Mouse (Mus musculus): ENCODE results near the gene Npc1l1.
A peak's percentile ranks its signal among the peaks of the same experiment; 100 is the strongest.
"Not testable (repeated sequence)": the region's sequence is repeated elsewhere in the genome, so short reads cannot be mapped to it uniquely, and the experiment has no call there.

Gene Npc1l1

DNA sequence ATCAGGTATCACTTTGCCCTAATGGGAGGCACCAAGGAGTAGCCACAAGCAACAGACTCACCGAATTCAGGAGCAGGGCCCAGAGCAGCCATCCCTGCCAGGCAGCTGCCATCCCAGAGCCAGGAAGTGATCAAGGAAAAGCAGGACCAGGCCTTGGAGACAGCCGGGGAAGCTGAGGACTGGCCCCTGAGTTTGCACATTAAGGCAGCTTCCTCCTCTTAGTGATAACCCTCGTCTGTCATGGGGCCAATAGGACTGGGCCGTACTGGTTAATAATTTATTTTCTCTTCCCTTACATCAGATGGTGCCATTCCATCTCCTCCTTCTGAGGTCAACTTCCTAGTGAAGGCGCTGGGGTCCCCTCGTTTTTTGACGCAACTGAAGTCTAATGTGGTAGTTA lies at the start of gene Npc1l1:
Npc1l1 (minus strand) TSS at position 132 of the 400 bp plus-strand sequence.
- no peak for DNase-seq (ENCODE audit: low spot score in 2 of 2)

DNA sequence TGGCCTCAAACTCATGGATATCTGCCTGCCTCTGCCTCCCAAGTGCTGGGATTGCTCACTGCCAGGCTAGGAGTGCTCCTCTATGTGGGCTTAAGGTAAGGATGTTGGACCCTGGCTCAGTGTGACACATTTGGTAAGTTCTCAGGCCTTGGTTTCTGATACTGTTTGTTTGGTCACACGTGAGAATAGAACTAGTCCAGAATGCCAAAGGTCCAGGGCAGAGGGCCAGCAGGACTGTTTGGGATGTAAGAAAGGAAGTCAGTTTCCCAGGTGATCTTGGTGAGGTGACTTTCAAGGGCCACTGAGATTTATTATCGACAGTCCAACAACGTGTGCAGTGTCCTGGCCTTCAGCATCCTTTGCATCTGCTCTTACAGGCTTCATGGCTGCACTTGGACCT lies 46.5 kb upstream of the Npc1l1 start:
- no peak for DNase-seq (ENCODE audit: low spot score in 2 of 2)

- DNase-seq (ENCODE audit: low spot score in 2 of 2): no peak
Observed at GRCm38 (mm10) chr11:6275094-6275484, 45.1 kb upstream of the Npc1l1 start.

DNA sequence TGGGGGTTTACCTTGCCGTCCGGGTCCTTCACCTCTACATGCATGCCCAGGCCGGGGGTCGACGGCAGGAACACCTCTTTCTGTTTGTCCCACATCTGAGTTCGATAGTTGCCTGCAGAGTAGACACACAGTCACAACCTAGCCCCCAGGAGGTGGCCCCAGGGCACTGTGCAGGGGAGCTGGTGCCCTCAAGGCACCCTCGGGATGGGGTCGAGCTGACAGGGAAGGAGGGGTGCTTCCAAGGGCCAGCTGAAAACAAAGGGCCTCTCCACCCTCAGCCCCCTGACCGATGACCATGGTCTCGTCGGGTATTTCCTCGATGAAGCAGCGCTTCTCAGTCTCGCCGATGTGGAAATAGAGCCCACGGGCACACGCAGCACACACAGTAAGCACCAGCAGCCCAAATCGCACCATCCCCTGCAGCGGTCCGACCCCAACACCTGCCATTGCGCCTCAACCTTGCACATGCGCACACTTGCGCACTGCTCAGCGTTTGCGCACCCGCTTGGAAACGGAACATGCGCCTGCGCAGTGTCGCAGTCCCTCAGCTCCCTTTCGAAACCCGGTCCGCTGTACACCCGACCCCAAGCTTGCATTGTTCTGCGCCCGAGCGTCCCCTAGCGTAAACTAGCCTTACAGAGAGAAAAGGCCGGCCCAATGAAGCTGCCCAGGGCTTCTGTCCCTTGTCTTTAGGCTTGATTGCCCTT lies 44.6 kb upstream of the Npc1l1 start, which contains the start of gene Tmed4:
Tmed4 (minus strand) TSS at position 484 of the 707 bp plus-strand sequence.
- peak; percentile 96 to 99 for DNase-seq (ENCODE audit: low spot score in 2 of 2)

DNA sequence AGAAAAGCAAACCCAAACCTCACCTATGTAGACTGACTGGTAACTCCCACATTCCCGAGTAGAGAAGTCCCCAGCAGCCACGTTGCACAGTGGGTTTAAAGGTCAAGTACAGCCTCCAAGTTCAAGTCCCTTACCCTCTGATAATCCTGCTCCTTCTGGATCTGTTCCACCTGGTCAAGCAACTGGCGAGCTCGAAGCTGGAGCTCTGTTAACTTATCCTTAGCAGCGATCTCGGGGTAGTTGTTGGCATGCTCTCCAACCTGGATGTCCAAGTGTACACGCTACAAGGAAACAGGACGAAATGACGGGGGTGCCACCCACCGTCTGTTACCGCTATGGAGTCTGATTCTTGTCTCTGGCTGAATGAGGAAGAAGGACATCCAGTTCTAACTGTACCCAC lies 43.7 kb upstream of the Npc1l1 start:
- no peak for DNase-seq (ENCODE audit: low spot score in 2 of 2)

DNA sequence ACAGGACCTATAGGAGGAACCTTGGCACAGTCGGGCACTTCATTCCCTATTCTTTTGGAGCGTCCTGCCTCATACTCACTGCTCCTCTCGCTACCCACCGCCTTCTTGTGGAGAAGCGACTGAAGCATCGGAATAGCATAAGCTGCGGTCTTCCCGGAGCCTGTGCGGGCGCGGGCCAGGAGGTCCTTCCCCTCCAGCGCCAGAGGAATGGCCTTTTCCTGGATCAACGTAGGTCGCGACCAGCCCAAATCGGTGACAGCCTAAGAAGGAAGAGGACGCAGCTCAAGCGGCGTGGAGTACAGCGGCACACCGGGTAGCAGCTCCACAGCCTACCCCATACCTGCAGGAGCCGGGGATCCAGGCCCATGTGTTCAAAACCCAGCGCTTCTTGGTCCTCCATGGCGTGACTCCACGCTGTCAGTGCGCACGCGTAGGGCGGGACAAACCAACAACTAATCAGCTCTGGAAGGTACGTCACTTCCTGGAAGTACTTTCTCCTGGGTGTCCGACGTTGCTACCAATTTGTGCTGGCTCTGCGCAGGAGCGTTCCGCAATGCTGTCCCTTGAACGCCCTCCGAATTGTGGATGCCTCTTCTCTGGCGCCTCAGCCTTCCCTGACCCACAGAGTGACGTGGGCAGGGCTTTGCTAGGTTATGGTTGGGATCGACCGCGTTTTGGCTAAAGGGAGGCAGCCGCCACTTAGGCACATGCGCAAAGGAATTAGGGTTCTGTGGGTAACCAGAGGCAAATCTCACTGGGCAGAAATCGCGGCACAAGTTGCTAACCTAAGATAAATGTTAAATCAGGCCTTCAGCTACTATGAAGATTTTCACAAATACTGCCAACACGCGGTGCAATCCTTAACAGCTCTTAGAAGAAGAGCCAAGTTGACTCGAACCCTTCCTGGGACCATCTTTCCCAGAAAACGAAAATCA lies 37.6 kb upstream of the Npc1l1 start, which contains the start of gene Ddx56:
Ddx56 (minus strand) TSS at position 453 of the 935 bp plus-strand sequence.
- peak; percentile 80 to 94 for DNase-seq (ENCODE audit: low spot score in 2 of 2)

DNA sequence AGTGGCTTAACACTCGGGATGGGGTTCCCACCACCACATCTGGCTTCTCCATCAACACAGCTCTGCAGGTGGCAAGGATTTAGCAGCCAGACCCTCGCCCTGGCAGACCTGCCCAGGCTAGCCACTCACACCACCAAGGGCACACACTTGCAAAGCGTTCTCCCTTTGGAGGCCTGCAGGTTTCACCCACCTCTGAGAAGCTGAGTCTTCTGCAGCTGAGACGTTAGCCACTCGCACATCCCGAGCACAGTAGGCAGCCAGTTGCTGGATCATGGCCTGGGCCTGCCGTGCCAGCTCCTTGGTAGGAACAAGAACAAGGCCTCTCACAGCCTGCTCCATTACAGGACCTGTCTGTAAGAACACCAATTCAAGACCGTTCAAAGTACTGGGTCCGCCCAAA lies 36.7 kb upstream of the Npc1l1 start:
- DNase-seq (ENCODE audit: low spot score in 2 of 2): no peak

DNA sequence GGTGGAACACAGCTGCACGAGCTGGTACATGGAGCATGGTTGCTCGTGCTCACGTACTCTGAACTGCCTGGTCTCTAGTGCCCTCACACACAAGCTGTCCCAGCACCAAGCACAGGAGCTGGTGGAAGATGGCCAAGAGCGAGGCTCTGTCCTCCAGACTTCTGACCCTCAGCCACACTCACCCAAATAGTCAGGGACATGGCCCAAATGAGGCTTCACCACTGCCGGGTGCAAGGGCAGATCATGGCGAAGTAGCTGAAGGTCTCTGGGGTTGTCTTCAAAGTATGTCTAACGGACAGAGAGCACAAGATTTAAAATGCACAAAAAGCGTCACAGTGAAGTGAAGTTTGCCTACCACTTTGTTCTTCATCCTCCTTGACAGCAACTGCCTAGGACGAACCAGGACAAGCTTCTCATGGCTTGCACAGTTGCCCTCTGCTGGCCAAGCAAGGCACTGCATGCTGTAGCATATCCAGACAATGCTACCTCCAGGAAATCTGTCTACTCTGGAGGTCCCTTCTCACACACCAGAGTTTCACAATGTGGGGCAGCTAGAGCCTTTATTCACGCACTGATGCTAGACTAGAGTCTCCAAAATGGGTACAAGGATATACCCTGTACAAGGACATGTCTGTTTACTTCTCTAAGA lies 31.6 kb upstream of the Npc1l1 start:
- peak; percentile 73 to 84 for DNase-seq (ENCODE audit: low spot score in 2 of 2)

- DNase-seq (ENCODE audit: low spot score in 2 of 2): no peak
Observed at GRCm38 (mm10) chr11:6259413-6259812, 29.5 kb upstream of the Npc1l1 start.

GRCm38 (mm10) chr11:6256490-6257072 lies 26.6 kb upstream of the Npc1l1 start:
- no peak for DNase-seq (ENCODE audit: low spot score in 2 of 2)

DNA sequence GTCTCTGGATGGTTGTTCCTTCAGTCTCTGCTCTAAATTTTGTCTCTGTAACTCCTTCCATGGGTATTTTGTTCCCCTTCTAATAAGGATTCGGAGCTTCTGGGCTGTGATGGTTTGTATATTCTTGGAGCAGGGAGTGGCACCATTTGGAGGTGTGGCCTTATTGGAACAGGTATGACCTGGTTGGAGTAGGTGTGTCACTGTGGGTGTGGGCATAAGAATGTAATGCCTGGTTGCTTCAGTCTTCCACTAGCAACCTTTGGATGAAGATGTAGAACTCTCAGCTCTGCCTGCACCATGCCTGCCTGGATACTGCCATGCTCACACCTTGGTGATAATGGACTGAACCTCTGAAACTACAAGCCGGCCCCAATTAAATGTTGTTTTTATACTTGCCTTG lies 24.7 kb upstream of the Npc1l1 start:
- not testable (repeated sequence) for DNase-seq (ENCODE audit: low spot score in 2 of 2)

DNA sequence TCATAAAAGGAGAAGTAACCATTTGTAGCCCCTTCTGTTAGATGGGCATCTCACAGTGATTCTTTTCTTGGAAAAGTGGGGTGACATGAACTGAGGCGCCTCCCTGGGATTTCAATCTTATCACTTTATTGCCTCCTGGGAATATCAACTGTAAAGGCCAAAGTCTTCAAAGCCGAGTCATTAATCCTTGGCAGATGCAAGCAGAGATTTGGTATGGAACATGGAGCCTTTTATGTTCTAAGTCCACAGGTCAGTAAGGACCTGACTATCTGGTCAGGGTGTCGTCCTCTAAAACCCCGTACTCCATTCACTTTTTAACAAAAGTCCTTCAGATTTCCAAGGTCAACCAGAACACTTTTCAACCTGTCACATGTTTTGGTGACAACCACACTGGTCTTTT lies 22.9 kb upstream of the Npc1l1 start:
- no peak for DNase-seq (ENCODE audit: low spot score in 2 of 2)

- DNase-seq (ENCODE audit: low spot score in 2 of 2): no peak
Observed at GRCm38 (mm10) chr11:6252248-6252647, 22.3 kb upstream of the Npc1l1 start.

GRCm38 (mm10) chr11:6244707-6245106 lies 14.8 kb upstream of the Npc1l1 start:
- DNase-seq (ENCODE audit: low spot score in 2 of 2): no peak

DNA sequence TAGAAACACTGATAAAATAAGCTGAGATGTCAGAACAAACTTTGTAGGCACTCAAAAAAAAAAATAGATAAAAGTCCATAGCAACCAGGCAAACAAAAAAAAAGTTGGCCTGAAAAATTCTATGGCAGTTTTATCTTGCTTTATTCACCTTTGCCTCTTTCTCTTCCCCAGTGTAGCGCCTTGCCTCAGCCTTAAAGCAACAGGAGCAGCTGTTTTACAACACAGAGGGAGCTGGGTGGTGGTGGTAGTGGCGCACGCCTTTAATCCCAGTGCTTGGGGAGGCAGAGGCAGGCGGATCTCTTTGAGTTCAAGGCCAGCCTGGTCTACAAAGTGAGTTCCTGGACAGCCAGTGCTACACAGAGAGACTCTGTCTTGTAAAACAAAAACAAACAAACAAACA lies 3.1 kb upstream of the Npc1l1 start:
- DNase-seq (ENCODE audit: low spot score in 2 of 2): no peak

DNA sequence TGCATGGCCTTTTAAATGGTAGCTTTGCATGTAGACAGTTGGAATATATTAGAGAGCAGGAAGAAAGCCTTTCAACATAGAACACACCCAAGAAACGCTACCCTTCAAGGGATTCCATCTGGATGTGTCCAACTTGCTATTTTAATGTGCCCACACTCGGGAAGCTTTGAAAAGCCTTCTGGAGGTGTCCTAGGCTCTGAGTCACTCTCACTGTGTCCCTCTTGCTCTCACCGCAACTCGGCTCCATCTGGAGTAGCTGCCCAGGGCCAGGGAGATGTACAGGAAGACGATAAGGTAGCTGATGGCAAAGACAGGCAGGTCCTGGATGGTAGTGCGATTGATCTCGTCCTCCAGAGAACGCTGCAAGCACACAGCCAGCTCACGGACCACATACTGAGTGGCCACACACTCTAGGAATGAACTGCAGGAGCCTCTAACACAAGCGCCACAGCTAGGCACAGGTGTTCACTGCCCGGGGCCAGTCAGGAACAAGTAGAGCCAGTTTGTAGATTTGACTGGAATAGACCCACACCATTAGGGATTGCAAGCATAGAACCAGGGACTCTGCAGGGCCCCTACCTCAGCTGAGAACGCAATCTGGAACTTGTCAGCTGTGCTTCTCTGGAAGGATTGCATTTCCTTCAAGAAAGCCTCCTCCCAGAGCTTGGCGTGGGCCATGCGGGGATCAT lies 5.3 kb downstream of the Npc1l1 start:
- DNase-seq (ENCODE audit: low spot score in 2 of 2): no peak

GRCm38 (mm10) chr11:6222187-6222586 lies 7.8 kb downstream of the Npc1l1 start:
- DNase-seq (ENCODE audit: low spot score in 2 of 2): no peak

- DNase-seq (ENCODE audit: low spot score in 2 of 2): no peak
Observed at GRCm38 (mm10) chr11:6219967-6220366, 10.0 kb downstream of the Npc1l1 start.

- DNase-seq (ENCODE audit: low spot score in 2 of 2): no peak
Observed at GRCm38 (mm10) chr11:6218189-6218896, 11.6 kb downstream of the Npc1l1 start.

DNA sequence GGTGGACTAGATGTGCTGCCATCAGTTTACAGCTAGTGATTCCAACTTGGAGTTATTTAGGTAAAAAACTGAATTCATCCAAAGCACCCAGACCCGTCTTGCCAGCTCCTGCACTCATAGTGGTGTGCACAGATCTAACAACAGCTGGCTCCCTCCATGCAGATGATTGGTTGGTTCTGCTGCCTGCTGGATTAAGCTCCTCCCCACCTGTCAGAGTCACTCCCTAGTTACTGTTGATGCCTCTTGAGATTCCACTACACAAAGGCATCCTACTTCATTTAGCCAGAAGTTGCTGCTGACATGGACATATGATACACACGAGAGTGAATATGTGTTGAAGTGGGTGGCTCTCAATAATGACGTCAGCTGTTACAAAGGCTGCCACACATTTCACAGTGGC lies 13.1 kb downstream of the Npc1l1 start:
- no peak for DNase-seq (ENCODE audit: low spot score in 2 of 2)

- no peak for DNase-seq (ENCODE audit: low spot score in 2 of 2)
Observed at GRCm38 (mm10) chr11:6208158-6208557, 21.8 kb downstream of the Npc1l1 start.
